Mouse (Mus musculus) lung, embryonic 15.5 days (tissue): ENCODE data around the gene Mmp2. TPM values are rescaled to one million over a fixed set of nuclear protein-coding genes. Genes with fewer than 3 reads are reported as not detected.
"Not testable (repeated sequence)": the region's sequence is repeated elsewhere in the genome, so short reads cannot be mapped to it uniquely, and the experiment has no call there.

ENCODE experiments used
- ATAC-seq: fragments of 200-750 bp; cut with Nextera tagmentation; 2 replicates; pipeline ENCODE4 v1.8.0; 2017; ENCODE audit warnings: moderate number of reproducible peaks, borderline replicate concordance; ENCODE audit not compliant: low FRiP score, low TSS enrichment; ENCODE audit errors: extremely low read depth
- H3K27ac ChIP-seq: fragments of 300-500 bp; sonication (generic); 2 replicates; pipeline ENCODE4 v1.5.1; 2015; ENCODE audit warnings: moderate library complexity, mild to moderate bottlenecking, inconsistent platforms
- H3K27me3 ChIP-seq: fragments of 300-500 bp; sonication (generic); 2 replicates; pipeline ENCODE4 v1.6.1; 2015; ENCODE audit warnings: inconsistent platforms
- H3K36me3 ChIP-seq: fragments of 300-500 bp; sonication (generic); 2 replicates; pipeline ENCODE4 v1.6.1; 2015; ENCODE audit warnings: inconsistent platforms
- H3K4me1 ChIP-seq: fragments of 300-500 bp; sonication (generic); 2 replicates; pipeline ENCODE4 v1.6.1; 2015; ENCODE audit warnings: inconsistent platforms
- H3K4me2 ChIP-seq: fragments of 300-500 bp; sonication (generic); 2 replicates; pipeline ENCODE4 v1.6.1; 2015; ENCODE audit warnings: inconsistent platforms, mild to moderate bottlenecking, moderate library complexity
- H3K4me3 ChIP-seq: fragments of 300-500 bp; sonication (generic); 2 replicates; pipeline ENCODE4 v1.5.1; 2015; ENCODE audit warnings: mild to moderate bottlenecking, inconsistent platforms
- H3K9ac ChIP-seq: fragments of 300-500 bp; sonication (generic); 2 replicates; pipeline ENCODE4 v1.6.1; 2015; ENCODE audit warnings: inconsistent platforms
- H3K9me3 ChIP-seq: fragments of 300-500 bp; sonication (generic); 2 replicates; pipeline ENCODE4 v1.6.1; 2016; ENCODE audit warnings: inconsistent platforms
- WGBS: fragments of 180-500 bp; shearing (Covaris S2); methylation state at CpG from one replicate; pipeline ENCODE4 v1.1.7; 2015; 5-methylcytosine and 5-hydroxymethylcytosine counted together
- polyA plus RNA-seq: library from polyadenylated mRNA; unstranded; fragments of >200 nt; fragmentation: Nextera tagmentation; extraction: Ambion mirVana; gene quantifications from 2 replicates; pipeline ENCODE4 v1.2.1, GENCODE M21; 2015

The Mmp2 gene
- polyA plus RNA-seq, result 241 and 244 TPM in 2 replicates

GRCm38 (mm10) chr8:92827243-92828034, at the start of gene Mmp2:
TSS of gene Mmp2 (plus strand) at chr8:92827291.
- peak within 1 kb of the TSS; percentile 36 for H3K9ac ChIP-seq

GRCm38 (mm10) chr8:92780976-92781375, 46.1 kb upstream of the Mmp2 start:
- Histone ChIP-seq H3K9ac (no peak overlapping the region), H3K36me3 (no peaks in the 10 kb centered on the region), H3K27me3 (no peaks in the 10 kb centered on the region), H3K4me1 (no peaks in the 10 kb centered on the region), H3K27ac (no peak overlapping the region), H3K4me3 (no peak overlapping the region), H3K4me2 (no peak overlapping the region), H3K9me3 (no peaks in the 10 kb centered on the region)
- no peak for ATAC-seq
- WGBS, result 38% methylated on average over 3 of the region's 3 CpGs

More at GRCm38 (mm10) chr8:92827243-92828034, at the start of gene Mmp2:
- Histone ChIP-seq H3K4me2 (peak within 1 kb of the TSS; percentile 55), H3K4me3 (peak within 1 kb of the TSS; percentile 45), H3K27me3 (peaks cover 8% of the 10 kb centered on the region; the same call in 1 of the 2 replicates), H3K36me3 (peaks cover 10% of the 10 kb centered on the region; the same call in 1 of the 2 replicates), H3K27ac (peak within 1 kb of the TSS; percentile 95), H3K4me1 (peaks cover 20% of the 10 kb centered on the region), H3K9me3 (no peaks in the 10 kb centered on the region)
- 1% methylated on average over 37 of the region's 37 CpGs for WGBS
- ATAC-seq, result peak; percentile 86

GRCm38 (mm10) chr8:92783906-92784610, 43.0 kb upstream of the Mmp2 start:
- Histone ChIP-seq H3K9ac (no peak overlapping the region), H3K4me2 (no peak overlapping the region), H3K27ac (no peak overlapping the region), H3K27me3 (no peaks in the 10 kb centered on the region), H3K4me3 (no peak overlapping the region), H3K4me1 (no peaks in the 10 kb centered on the region), H3K9me3 (no peaks in the 10 kb centered on the region), H3K36me3 (no peaks in the 10 kb centered on the region)
- ATAC-seq, result no peak
- WGBS, result 64% methylated on average over 3 of the region's 3 CpGs

GRCm38 (mm10) chr8:92790835-92791234, 36.3 kb upstream of the Mmp2 start:
- 58% methylated on average over 3 of the region's 3 CpGs for WGBS
- H3K9ac ChIP-seq, result no peak overlapping the region

GRCm38 (mm10) chr8:92791999-92792398, 35.1 kb upstream of the Mmp2 start:
- H3K9ac ChIP-seq, H3K4me1 ChIP-seq: not testable (repeated sequence)

More at GRCm38 (mm10) chr8:92790835-92791234, 36.3 kb upstream of the Mmp2 start:
- Histone ChIP-seq H3K27ac (no peak overlapping the region), H3K9me3 (no peaks in the 10 kb centered on the region), H3K4me3 (no peak overlapping the region), H3K36me3 (no peaks in the 10 kb centered on the region), H3K4me1 (no peaks in the 10 kb centered on the region), H3K4me2 (no peak overlapping the region), H3K27me3 (no peaks in the 10 kb centered on the region)
- no peak for ATAC-seq

GRCm38 (mm10) chr8:92793852-92794580, 33.1 kb upstream of the Mmp2 start:
- Histone ChIP-seq H3K27ac (no peak overlapping the region), H3K4me1 (no peaks in the 10 kb centered on the region), H3K4me3 (no peak overlapping the region), H3K4me2 (no peak overlapping the region), H3K9me3 (no peaks in the 10 kb centered on the region), H3K36me3 (no peaks in the 10 kb centered on the region), H3K27me3 (no peaks in the 10 kb centered on the region), H3K9ac (no peak overlapping the region)
- WGBS, result 60% methylated on average over 14 of the region's 14 CpGs
- no peak for ATAC-seq

More at GRCm38 (mm10) chr8:92791999-92792398, 35.1 kb upstream of the Mmp2 start:
- H3K27ac ChIP-seq, H3K4me3 ChIP-seq, H3K4me2 ChIP-seq, H3K9me3 ChIP-seq, H3K36me3 ChIP-seq, H3K27me3 ChIP-seq, ATAC-seq: not testable (repeated sequence)
- WGBS, result 80% methylated on average over 2 of the region's 2 CpGs

- H3K36me3 ChIP-seq, result no peaks in the 10 kb centered on the region
- H3K4me1 ChIP-seq, result no peaks in the 10 kb centered on the region
- H3K27ac ChIP-seq, result no peak overlapping the region
- no peak overlapping the region for H3K4me3 ChIP-seq
- H3K4me2 ChIP-seq, result no peak overlapping the region
- no peaks in the 10 kb centered on the region for H3K27me3 ChIP-seq
- 84% methylated on average over 7 of the region's 7 CpGs for WGBS
- no peaks in the 10 kb centered on the region for H3K9me3 ChIP-seq
- H3K9ac ChIP-seq, result no peak overlapping the region
- ATAC-seq, result no peak
Measured at GRCm38 (mm10) chr8:92797527-92797931, 29.6 kb upstream of the Mmp2 start.

GRCm38 (mm10) chr8:92799406-92799805, 27.7 kb upstream of the Mmp2 start:
- Histone ChIP-seq H3K9ac (no peak overlapping the region), H3K27ac (no peak overlapping the region), H3K9me3 (no peaks in the 10 kb centered on the region), H3K27me3 (no peaks in the 10 kb centered on the region), H3K4me1 (no peaks in the 10 kb centered on the region), H3K4me3 (no peak overlapping the region), H3K4me2 (no peak overlapping the region), H3K36me3 (no peaks in the 10 kb centered on the region)
- 80% methylated on average over 11 of the region's 11 CpGs for WGBS
- ATAC-seq, result no peak

GRCm38 (mm10) chr8:92801231-92801630, 25.9 kb upstream of the Mmp2 start:
- H3K4me1 ChIP-seq, result no peaks in the 10 kb centered on the region
- no peaks in the 10 kb centered on the region for H3K27me3 ChIP-seq
- H3K27ac ChIP-seq, result no peak overlapping the region
- H3K9me3 ChIP-seq, result no peaks in the 10 kb centered on the region
- ATAC-seq, result no peak
- no peaks in the 10 kb centered on the region for H3K36me3 ChIP-seq
- no peak overlapping the region for H3K4me2 ChIP-seq
- no peak overlapping the region for H3K9ac ChIP-seq
- 37% methylated on average over 8 of the region's 8 CpGs for WGBS
- no peak overlapping the region for H3K4me3 ChIP-seq

GRCm38 (mm10) chr8:92802591-92802990, 24.5 kb upstream of the Mmp2 start:
- H3K4me2 ChIP-seq, result no peak overlapping the region
- H3K9ac ChIP-seq, result no peak overlapping the region

GRCm38 (mm10) chr8:92812773-92813172, 14.3 kb upstream of the Mmp2 start:
- H3K36me3 ChIP-seq, result no peaks in the 10 kb centered on the region
- no peak for ATAC-seq
- no peak overlapping the region for H3K4me3 ChIP-seq
- H3K9ac ChIP-seq, result no peak overlapping the region
- H3K4me1 ChIP-seq, result no peaks in the 10 kb centered on the region
- no peak overlapping the region for H3K4me2 ChIP-seq
- peaks cover 3% of the 10 kb centered on the region; the same call in 1 of the 2 replicates for H3K27me3 ChIP-seq
- WGBS, result 68% methylated on average over 2 of the region's 2 CpGs
- no peak overlapping the region for H3K27ac ChIP-seq
- no peaks in the 10 kb centered on the region for H3K9me3 ChIP-seq

More at GRCm38 (mm10) chr8:92802591-92802990, 24.5 kb upstream of the Mmp2 start:
- no peaks in the 10 kb centered on the region for H3K9me3 ChIP-seq
- H3K27me3 ChIP-seq, result no peaks in the 10 kb centered on the region
- H3K4me1 ChIP-seq, result no peaks in the 10 kb centered on the region
- no peak overlapping the region for H3K27ac ChIP-seq
- H3K4me3 ChIP-seq, result no peak overlapping the region
- no peak for ATAC-seq
- H3K36me3 ChIP-seq, result no peaks in the 10 kb centered on the region
- 72% methylated on average over 3 of the region's 3 CpGs for WGBS
